Mouse (Mus musculus): ENCODE results near the gene Creg2.
"Not testable (repeated sequence)": the region's sequence is repeated elsewhere in the genome, so short reads cannot be mapped to it uniquely, and the experiment has no call there.

Gene Creg2

GRCm38 (mm10) chr1:39597135-39597534 lies 54.1 kb downstream of the Creg2 start:
- DNase-seq (ENCODE audit: low spot score) = not testable (repeated sequence)

GRCm38 (mm10) chr1:39593836-39594235 lies 57.4 kb downstream of the Creg2 start:
- no peak for DNase-seq (ENCODE audit: low spot score)

GRCm38 (mm10) chr1:39592090-39592489 lies 59.2 kb downstream of the Creg2 start:
- DNase-seq (ENCODE audit: low spot score) = no peak

- DNase-seq (ENCODE audit: low spot score) = not testable (repeated sequence)
These were observed 59.7 kb downstream of the Creg2 start for GRCm38 (mm10) chr1:39591557-39591956.

- DNase-seq (ENCODE audit: low spot score) = no peak
These were observed 61.1 kb downstream of the Creg2 start for GRCm38 (mm10) chr1:39590193-39590592.

GRCm38 (mm10) chr1:39585416-39585815 lies 65.9 kb downstream of the Creg2 start:
- no peak for DNase-seq (ENCODE audit: low spot score)

GRCm38 (mm10) chr1:39583173-39583572 lies 68.1 kb downstream of the Creg2 start:
- no peak for DNase-seq (ENCODE audit: low spot score)

GRCm38 (mm10) chr1:39581215-39581614 lies 70.1 kb downstream of the Creg2 start:
- no peak for DNase-seq (ENCODE audit: low spot score)

- DNase-seq (ENCODE audit: low spot score) = no peak
These were observed 72.1 kb downstream of the Creg2 start for GRCm38 (mm10) chr1:39579139-39579538.

- DNase-seq (ENCODE audit: low spot score) = no peak
These were observed 72.8 kb downstream of the Creg2 start for GRCm38 (mm10) chr1:39578446-39578845.

GRCm38 (mm10) chr1:39577253-39577705 lies 74.0 kb downstream of the Creg2 start, which contains the start of gene Rnf149:
Gene Rnf149, minus strand, starts transcription at chr1:39577405.
- DNase-seq (ENCODE audit: low spot score) = peak; percentile 98

- peak; percentile 57 for DNase-seq (ENCODE audit: low spot score)
These were observed 74.6 kb downstream of the Creg2 start for GRCm38 (mm10) chr1:39576431-39577243.

- no peak for DNase-seq (ENCODE audit: low spot score)
These were observed 75.4 kb downstream of the Creg2 start for GRCm38 (mm10) chr1:39575778-39576375.

- DNase-seq (ENCODE audit: low spot score) = no peak
These were observed 77.4 kb downstream of the Creg2 start for GRCm38 (mm10) chr1:39573890-39574289.

- DNase-seq (ENCODE audit: low spot score) = no peak
These were observed 79.6 kb downstream of the Creg2 start for GRCm38 (mm10) chr1:39571653-39572052.
